Mouse (Mus musculus): ENCODE measurements around the gene Apoa4.
A peak's percentile ranks its signal among the peaks of the same experiment; 100 is the strongest.

Gene Apoa4

GRCm38 (mm10) chr9:46227064-46227614 is 13.4 kb upstream of the Apoa4 start:
- no peak for DNase-seq

- no peak for DNase-seq
These were observed 12.0 kb upstream of the Apoa4 start, which contains the start of gene Apoa1 for GRCm38 (mm10) chr9:46228491-46228890. TSS of gene Apoa1 (plus strand) at chr9:46228580.

DNA sequence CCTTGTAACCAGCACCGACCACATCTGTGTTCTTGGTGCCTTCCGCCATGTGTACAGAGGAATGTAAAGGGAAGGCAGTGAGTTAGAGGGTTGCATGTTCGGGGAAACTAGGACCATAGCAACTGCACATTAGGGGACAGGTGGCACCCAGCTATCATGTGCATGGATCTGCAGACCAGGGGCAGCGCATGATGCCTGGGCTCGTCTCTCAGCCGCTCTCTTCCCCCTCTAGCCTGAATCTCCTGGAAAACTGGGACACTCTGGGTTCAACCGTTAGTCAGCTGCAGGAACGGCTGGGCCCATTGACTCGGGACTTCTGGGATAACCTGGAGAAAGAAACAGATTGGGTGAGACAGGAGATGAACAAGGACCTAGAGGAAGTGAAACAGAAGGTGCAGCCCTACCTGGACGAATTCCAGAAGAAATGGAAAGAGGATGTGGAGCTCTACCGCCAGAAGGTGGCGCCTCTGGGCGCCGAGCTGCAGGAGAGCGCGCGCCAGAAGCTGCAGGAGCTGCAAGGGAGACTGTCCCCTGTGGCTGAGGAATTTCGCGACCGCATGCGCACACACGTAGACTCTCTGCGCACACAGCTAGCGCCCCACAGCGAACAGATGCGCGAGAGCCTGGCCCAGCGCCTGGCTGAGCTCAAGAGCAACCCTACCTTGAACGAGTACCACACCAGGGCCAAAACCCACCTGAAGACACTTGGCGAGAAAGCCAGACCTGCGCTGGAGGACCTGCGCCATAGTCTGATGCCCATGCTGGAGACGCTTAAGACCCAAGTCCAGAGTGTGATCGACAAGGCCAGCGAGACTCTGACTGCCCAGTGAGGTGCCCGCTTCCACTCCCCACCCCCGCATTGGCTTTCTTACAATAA is 10.7 kb upstream of the Apoa4 start:
- DNase-seq: peak; percentile 94

DNA sequence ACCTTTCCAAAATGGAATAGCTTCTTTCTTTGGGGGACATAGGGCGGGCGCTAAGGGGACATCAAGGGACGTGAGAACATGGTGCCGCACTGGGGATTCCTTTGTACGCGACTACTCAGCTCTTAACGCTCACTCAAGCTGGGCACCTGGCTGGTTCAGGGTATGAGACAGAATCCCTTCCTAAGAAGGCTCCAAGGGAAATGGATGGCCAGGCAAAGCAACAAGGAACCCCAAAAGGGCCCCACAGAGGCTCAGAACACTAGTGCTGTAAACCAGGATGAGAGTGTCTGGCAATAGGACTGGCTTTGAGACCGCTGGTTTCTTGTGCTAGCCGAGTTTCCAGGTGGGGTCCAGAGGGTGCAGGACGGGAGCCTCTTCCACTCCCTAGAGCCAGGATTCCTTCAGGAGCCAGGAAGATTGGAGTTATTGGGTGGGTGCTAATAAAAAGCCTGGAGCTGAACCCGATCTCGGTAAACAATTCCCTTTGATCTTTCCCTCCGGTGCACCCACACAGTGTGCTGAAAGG is 10.0 kb upstream of the Apoa4 start:
- no peak for DNase-seq

- DNase-seq: peak; percentile 78
These were observed 5.3 kb upstream of the Apoa4 start for GRCm38 (mm10) chr9:46235196-46235595.

- no peak for DNase-seq
These were observed 5.1 kb upstream of the Apoa4 start, which contains the start of gene Apoc3 for GRCm38 (mm10) chr9:46235596-46235648. TSS of gene Apoc3 (minus strand) at chr9:46235636.

- DNase-seq: peak; percentile 67
These were observed 4.8 kb upstream of the Apoa4 start for GRCm38 (mm10) chr9:46235649-46236048.

DNA sequence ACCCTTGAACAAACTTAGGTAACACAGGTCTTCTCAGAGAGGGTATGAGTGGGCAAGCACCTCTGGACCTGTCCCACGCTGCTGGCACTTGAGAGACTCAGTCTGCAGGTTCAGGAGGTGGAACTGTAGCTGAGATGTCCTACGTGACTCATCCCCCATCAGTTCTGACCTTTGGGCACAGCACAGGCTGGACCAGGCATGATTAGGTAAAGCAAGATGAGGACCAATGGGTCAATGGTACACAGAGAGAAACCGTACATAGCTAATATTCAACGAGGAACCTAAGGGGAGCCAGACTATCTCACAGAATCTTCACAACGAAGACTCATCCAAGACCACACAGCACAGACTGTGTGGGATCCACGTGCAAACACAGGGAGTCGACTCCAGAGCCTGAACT is 1.6 kb upstream of the Apoa4 start:
- no peak for DNase-seq

DNA sequence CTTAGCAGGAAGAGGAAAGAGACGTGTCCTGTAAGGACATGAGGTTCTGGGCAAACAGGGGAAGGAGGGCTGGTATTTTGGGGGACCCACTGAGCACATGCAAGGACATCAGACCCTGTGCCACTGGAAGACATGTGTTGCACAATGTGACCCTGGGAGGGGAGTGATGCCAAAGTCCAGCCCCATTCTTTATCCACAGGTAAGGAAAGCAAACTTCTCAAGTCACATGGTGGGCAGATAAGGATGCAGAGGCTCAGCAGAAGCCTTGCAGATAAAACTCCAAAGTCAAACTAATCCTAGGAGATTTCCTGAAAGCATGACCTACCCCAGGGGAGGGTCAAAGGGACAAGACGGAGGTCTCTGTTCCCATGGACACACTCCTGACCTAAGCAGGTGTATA is 1.3 kb downstream of the Apoa4 start:
- DNase-seq: no peak

- no peak for DNase-seq
These were observed 2.6 kb downstream of the Apoa4 start for GRCm38 (mm10) chr9:46243122-46243521.

DNA sequence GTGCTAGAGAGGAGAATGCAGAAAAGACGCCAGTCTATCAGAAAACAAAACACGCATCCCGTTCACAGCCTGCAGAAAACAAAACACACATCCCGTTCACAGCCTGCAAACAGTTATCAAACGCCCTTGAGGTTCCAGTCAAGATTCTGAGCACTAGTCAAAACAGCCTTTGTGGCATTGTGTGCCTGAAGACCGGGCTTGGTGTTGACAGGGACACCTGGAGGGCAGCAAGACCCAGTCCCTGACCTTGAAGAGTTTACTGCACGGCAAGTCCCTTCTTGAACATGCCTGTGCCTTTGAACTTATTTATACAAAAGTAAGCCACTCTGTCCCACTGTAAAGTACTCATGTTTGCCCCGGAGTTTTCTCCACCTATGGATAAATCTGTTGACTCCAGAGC is 3.1 kb downstream of the Apoa4 start:
- no peak for DNase-seq

DNA sequence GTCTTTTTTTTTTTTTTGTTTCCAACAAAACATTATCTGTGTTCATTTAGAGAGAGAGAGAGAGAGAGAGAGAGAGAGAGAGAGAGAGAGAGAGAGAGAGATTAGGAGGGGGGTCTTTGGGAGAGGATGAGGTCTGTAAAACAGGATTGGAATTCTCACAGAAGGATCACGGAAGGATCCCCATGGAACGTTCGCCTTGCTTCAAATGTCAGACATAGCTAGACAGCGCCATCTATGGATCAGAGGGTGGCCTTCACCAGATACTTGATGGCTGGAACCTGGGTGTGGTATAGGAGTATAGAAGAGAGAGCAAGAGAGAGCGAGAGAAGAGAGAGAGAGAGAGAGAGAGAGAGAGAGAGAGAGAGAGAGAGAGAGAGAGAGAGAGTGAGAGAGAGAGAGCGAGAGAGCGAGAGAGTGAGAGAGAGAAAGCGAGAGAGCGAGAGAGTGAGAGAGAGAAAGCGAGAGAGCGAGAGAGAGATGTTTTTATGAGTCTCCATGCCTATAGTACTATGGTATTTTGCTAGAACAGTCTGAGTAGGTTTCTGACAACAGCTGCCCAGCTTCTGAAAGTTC is 6.3 kb downstream of the Apoa4 start:
- DNase-seq: peak; percentile 71

DNA sequence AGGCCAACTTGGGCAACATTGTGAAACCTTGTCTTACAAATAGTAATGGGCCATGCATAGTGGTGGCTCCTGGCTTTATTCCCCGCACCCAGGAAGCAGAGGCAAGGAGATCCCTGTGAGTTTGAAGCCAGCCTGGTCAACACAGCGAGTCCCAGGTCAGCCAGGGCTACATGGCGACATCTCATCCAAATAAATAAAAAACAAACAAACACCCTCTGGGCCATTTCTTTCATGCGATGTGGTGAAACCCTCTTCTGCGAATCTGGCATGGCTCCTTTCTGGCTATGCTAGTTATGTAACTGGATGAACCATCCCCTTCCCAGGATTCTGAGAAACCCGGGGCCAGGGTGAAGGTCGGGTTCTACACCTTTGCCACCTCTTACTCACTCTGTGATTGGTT is 15.7 kb downstream of the Apoa4 start:
- no peak for DNase-seq

DNA sequence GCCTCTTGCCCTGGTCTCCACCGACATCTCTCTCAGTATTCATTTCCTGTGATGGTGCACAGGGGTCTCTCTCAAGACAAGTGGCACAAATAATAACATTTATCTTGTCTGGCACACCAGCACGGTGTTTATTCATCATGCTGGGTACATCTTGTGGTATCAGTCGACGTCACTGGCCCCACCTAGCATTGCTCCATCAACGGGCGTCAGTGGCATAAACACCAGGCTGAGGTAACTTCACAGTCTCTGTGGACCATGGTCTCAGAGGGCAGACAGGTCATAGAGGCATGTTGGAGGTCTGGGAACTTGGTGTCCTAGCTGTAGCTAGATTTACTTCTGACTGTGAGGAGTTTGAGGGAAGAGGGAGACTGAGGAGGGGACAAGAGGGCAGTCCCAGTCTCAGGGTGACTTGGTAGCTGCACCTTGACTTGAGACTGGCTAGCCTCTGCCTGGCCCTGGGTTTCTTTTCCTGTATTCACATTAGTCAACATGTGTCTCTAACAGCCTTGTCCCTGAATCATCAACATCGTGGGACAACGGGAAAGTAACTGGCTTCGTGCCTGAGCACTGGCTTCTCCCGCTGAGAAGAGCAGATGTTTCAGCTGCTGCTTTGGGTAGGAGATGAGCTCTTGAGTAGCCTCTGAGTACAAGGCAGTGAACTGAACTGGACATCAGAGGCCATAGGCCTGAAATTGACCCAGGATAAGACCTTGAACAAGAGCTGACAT is 16.3 kb downstream of the Apoa4 start:
- no peak for DNase-seq

- DNase-seq: no peak
These were observed 17.1 kb downstream of the Apoa4 start for GRCm38 (mm10) chr9:46257546-46257945.

GRCm38 (mm10) chr9:46259111-46259510 is 18.6 kb downstream of the Apoa4 start:
- DNase-seq: no peak

- DNase-seq: no peak
These were observed 20.6 kb downstream of the Apoa4 start for GRCm38 (mm10) chr9:46261131-46261530.

DNA sequence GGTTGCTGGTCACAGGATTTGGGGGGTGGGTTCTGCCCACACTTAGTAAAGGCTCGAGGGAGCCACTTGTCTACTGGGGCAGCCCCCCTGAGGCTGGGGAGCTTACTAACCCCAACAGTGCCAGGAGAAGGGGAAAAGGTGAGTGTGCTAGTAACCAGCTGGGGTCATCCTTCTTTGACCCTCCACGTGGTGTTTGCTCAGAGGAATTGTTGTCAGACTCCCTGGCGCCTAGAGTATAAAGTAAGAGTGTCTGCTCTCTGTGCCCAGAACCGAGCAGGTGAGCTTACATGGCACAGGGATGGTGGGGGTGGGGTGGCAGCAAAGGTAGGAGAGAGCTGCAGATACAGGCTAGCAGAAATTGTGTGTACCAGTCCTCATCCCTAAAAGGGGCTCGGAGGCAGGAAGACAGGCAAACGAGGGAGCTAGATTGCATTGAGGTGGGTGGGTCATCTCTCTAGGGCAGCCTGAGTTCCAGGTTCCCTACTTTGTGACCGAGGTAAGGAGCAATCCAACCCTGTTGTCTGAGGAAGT is 27.9 kb downstream of the Apoa4 start, which contains the start of gene Apoa5:
Gene Apoa5, plus strand, starts transcription at position 291 of the 531 bp plus-strand sequence.
- DNase-seq: no peak

- no peak for DNase-seq
These were observed 28.6 kb downstream of the Apoa4 start for GRCm38 (mm10) chr9:46269125-46269524.

DNA sequence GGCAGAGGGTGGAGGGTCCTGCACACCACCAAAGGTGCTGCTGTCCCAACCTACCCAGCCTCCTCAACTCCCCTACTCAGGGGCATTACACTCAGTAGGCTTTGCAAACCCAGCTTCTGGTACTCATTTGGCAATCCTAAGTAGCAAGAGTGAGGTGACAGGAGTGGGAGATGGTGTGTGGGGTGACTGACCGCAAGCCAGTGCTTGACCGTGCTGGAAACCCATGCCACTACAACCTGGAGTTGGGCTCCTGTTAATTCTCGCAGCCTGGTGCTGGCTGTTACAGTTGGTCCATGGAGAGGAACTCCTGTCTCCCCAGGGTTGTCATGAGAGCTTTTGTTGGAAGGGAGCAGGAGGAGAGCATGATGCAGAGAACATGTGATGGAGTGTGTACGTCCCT is 30.3 kb downstream of the Apoa4 start:
- DNase-seq: no peak

DNA sequence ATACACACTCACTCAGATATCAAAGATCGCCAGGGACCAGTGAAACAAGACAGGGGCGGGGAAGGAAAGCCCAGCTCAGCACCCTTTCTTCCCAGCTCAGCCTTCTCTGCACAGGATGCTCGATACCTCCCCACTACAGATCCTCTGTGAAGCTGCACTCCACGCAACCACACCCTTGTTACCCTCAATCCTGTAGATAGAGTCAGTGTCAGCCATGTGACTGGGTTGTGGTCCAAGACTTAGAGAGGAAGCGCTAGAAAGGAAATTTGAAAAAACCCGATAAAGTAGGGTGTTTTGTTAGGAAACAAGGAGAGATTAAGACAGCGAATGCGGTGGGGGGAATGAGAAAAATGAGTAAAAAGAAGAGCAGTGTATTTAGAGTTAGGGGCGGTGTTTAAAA is 31.6 kb downstream of the Apoa4 start:
- DNase-seq: no peak

DNA sequence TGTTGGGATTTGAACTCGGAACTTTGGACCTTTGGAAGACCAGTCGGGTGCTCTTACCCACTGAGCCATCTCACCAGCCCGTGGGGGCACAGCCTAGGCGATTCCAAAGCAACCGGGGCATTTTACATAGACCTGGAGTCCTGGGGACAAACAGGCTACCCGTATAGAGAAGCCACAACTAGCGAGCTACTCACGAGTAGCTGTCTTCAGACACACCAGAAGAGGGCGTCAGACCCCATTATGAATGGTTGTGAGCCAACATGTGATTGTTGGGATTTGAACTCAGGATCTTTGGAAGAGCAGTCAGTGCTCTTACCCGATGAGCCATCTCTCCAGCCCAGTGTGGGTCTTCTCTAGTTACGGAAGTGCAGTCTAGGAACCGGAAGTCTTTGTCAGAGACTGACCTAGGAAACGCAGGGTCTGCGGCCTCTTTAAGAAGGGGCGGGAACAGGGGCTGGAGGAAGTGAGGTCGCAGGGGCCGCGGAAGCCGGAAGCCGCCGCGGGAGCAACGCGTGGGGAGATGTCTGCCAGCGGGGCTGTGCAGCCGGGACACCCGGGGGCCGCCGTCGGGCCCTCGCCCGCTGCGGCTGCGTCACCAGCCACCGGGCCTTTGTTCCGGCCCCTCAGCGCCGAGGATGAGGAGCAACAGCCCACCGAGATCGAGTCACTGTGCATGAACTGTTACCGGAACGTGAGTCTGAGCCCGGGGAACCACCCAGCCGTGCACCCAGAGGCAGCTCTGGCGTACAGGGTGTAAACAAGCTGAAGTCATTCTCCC is 32.4 kb downstream of the Apoa4 start, which contains the start of gene Zpr1:
Gene Zpr1, plus strand, starts transcription at position 388 of the 778 bp plus-strand sequence.
- DNase-seq: peak; percentile 93

DNA sequence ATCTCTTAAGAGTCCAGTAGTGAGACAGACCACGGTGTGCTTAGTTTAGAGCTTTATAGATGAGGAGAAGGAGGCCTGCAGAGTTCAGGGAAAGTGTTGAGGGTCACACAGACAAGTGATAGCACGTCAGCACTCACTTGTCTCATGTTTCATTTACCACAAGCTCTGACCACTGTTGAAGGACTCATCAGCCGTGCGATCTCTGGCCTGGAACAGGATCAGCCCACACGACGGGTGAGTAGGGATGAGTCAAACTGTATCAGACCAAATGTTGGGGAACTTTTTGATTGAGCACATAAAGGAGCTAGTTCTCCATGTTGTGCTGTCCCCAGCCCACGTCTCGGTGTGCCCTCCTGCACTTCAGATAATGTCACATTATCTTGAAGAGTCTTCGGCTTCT is 34.0 kb downstream of the Apoa4 start:
- DNase-seq: no peak
